Mouse (Mus musculus) adrenal gland, postnatal 4 days (tissue): ENCODE results near the gene Crym. TPM values are rescaled to one million over a fixed set of nuclear protein-coding genes. Genes with fewer than 3 reads are reported as not detected.

Source experiments
- DNase-seq, 2 experiments: peaks; one replicate each; pipeline ENCODE4 v3.0.0; 2021 to 2022; ENCODE audit warnings: low spot score in 2 of 2, mixed read lengths in 2 of 2
- total RNA-seq, 2 experiments: library from RNA; stranded (reverse); gene quantifications; 2 replicates each; pipeline ENCODE4 v1.2.3; 2021

Crym gene
- total RNA-seq, 2 experiments from 2014 or later, result 3.6 to 4.5 TPM

DNA sequence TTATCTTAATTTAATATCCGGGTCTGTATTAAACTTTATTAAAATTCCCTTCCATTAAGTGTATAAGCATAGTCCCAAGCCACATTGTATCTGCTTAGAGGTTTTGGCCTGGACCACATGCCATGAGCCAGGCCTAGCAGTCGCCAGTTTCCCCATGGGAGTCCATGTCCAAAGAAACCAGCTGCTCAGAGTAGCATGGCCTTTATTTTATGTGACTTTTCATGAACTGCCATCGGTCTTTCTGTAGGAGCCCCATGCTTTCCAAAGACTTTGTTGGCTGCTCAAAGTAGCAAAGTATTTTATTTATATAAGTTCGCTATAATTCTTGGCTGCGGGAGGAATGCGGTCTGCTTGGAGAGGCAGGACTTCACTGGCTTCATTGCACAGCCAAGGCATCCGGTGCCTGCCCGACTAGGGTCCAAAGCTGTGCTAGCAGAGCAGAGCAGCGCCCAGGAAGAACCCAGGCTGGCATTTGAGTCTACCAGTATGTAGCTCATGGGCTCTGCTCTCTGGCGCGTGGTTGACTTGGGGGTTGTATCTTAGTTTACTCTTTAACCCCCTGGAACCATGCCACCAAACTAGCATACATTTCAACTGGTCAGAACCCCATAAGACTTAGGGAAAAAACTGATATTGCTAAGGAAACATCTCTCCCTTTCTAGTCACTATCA, 38.2 kb downstream of the Crym start:
- no peak for DNase-seq

GRCm38 (mm10) chr7:120158121-120158613, 43.7 kb downstream of the Crym start:
- DNase-seq, result no peak

- DNase-seq, result no peak
Measured at GRCm38 (mm10) chr7:120157575-120158061, 44.3 kb downstream of the Crym start.

DNA sequence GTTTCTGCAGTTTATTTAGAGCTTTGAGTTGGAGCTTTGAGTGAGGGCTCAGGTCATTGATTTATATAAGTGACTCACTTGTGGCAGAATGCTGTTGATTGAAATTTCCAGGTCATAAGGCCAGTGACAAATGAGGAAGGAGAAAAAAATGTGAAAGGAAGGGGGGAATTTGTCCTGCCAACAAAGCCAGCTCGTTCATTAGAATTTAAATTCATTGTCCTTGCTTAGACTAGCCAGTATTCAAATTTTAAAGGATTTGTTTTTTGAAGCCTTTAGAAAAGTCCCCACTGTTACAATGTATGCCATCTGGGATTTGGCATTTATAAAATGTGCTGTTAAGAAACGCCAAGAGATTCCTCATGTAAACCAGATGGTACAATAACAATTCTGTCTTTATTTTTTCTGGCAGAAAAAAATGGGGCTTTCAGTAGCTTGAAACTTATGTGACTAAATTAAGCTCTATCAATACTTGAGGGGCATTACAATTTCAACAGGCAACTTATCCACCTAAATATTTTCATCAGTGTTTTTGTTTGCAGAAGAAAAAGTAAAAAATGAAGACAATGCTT, 45.0 kb downstream of the Crym start:
- no peak for DNase-seq

DNA sequence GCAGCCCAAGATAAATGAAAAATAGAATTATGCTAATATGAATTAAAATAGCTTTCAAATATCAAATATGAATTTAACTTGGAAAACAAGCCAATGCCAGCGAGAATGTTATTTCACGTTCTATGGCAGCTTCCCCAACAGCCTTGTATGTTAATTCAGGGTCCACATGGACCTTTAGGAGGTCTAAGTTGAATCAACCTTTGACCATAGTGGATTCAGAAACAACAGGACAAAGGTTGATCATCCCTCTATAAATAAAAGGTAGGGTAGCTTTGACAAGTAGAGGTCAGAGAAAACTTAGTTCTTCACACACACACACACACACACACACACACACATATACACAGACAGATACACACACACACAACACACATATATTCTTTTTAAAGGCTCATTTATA, 51.0 kb downstream of the Crym start:
- no peak for DNase-seq

GRCm38 (mm10) chr7:120150257-120150656, 51.7 kb downstream of the Crym start:
- no peak for DNase-seq

DNA sequence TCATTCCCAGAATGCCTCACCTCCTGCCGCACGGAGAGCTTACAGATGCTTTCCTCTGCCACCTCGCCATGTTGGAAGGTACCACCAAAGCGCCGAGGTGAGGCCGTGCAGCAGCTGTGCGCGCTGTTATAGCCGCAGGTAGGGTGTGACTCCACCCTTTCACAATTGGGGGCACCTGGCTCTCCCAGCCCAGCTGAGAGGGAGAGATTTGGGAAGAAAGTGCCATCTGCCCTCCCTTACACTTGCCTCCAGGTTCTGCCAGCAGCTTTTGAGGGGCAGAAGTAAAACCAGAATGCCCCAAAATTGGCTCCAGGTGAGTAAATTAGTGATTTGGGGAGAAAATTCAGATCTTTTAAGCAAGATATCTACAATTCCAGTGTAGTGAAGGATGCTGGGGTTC, 56.7 kb downstream of the Crym start, which contains the start of gene Zp2:
Gene Zp2, minus strand, starts transcription at position 101 of the 400 bp plus-strand sequence.
- DNase-seq, result no peak

- no peak for DNase-seq
Measured at GRCm38 (mm10) chr7:120142743-120143142, 59.2 kb downstream of the Crym start.

Other genes with a start within 250 kb of the Crym start
- gene Dnah3, start 106.8 kb downstream of the Crym start, total RNA-seq, result under 1 TPM in 1 of 2 experiments, not detected in 1; 0.03 TPM
- 100 to 1,000 TPM in 1 of 2 experiments, 10 to 100 TPM in 1; 94.4 to 118 TPM for gene Tmem159, start 99.8 kb downstream of the Crym start, total RNA-seq
- gene Zp2, start 56.8 kb downstream of the Crym start, total RNA-seq, result under 1 TPM in 1 of 2 experiments, not detected in 1; 0.22 TPM
- gene Anks4b, start 28.3 kb downstream of the Crym start, total RNA-seq, result 1 to 10 TPM; 1.6 to 2.4 TPM
- under 1 TPM in 1 of 2 experiments, not detected in 1; 0.25 TPM for gene Abca14, start 1.9 kb upstream of the Crym start, total RNA-seq
- gene Abca15, start 126.6 kb upstream of the Crym start, total RNA-seq, result not detected
- not detected for gene Abca16, start 207.5 kb upstream of the Crym start, total RNA-seq